Mouse (Mus musculus): ENCODE results near the gene Pknox2.

GRCm38 (mm10) chr9:37122971-37123370, 24.2 kb downstream of the Pknox2 start:
- TF ChIP-seq NANOG (IDR thresholded peaks at IDR 0.05; ENCODE audit: borderline replicate concordance, low read length) (no peak), CTCF (conservative IDR thresholded peaks at IDR 0.05; ENCODE audit: low read length) (no peak), POU5F1 (IDR thresholded peaks at IDR 0.05; ENCODE audit: borderline replicate concordance, low read length) (no peak)

Data from E14TG2a.4 (cell line).